Mouse (Mus musculus): ENCODE data around the gene Cdkal1.

Gene Cdkal1

GRCm38 (mm10) chr13:29808383-29808782 is 47.1 kb downstream of the Cdkal1 start:
- DNase-seq: no peak

- no peak for DNase-seq
Observed at GRCm38 (mm10) chr13:29807930-29808329, 47.5 kb downstream of the Cdkal1 start.

- no peak for DNase-seq
Observed at GRCm38 (mm10) chr13:29806871-29807270, 48.6 kb downstream of the Cdkal1 start.

- DNase-seq: no peak
Observed at GRCm38 (mm10) chr13:29805296-29805695, 50.2 kb downstream of the Cdkal1 start.

GRCm38 (mm10) chr13:29804034-29804433 is 51.4 kb downstream of the Cdkal1 start:
- peak; percentile 41 to 67 for DNase-seq

GRCm38 (mm10) chr13:29802699-29803098 is 52.8 kb downstream of the Cdkal1 start:
- DNase-seq: no peak

GRCm38 (mm10) chr13:29800078-29800477 is 55.4 kb downstream of the Cdkal1 start:
- DNase-seq: no peak

GRCm38 (mm10) chr13:29792112-29792511 is 63.4 kb downstream of the Cdkal1 start:
- DNase-seq: no peak

GRCm38 (mm10) chr13:29791439-29791838 is 64.0 kb downstream of the Cdkal1 start:
- DNase-seq: no peak

- no peak for DNase-seq
Observed at GRCm38 (mm10) chr13:29786984-29787383, 68.5 kb downstream of the Cdkal1 start.

GRCm38 (mm10) chr13:29784894-29785293 is 70.6 kb downstream of the Cdkal1 start:
- no peak for DNase-seq

GRCm38 (mm10) chr13:29781332-29781731 is 74.1 kb downstream of the Cdkal1 start:
- no peak for DNase-seq

- DNase-seq: peak; percentile 81 to 87
Observed at GRCm38 (mm10) chr13:29780713-29781112, 74.8 kb downstream of the Cdkal1 start.

GRCm38 (mm10) chr13:29779519-29779918 is 76.0 kb downstream of the Cdkal1 start:
- DNase-seq: no peak

- DNase-seq: no peak
Observed at GRCm38 (mm10) chr13:29779116-29779515, 76.4 kb downstream of the Cdkal1 start.

- DNase-seq: no peak
Observed at GRCm38 (mm10) chr13:29778124-29778523, 77.3 kb downstream of the Cdkal1 start.

GRCm38 (mm10) chr13:29777225-29777624 is 78.2 kb downstream of the Cdkal1 start:
- peak; percentile 16 to 19 for DNase-seq

- DNase-seq: no peak
Observed at GRCm38 (mm10) chr13:29775603-29776230, 79.8 kb downstream of the Cdkal1 start.

- DNase-seq: peak; percentile 27 to 50
Observed at GRCm38 (mm10) chr13:29773563-29773962, 81.9 kb downstream of the Cdkal1 start.

GRCm38 (mm10) chr13:29772970-29773369 is 82.5 kb downstream of the Cdkal1 start:
- DNase-seq: no peak

- peak; percentile 62 to 80 for DNase-seq
Observed at GRCm38 (mm10) chr13:29769647-29770436, 85.6 kb downstream of the Cdkal1 start.

- no peak for DNase-seq
Observed at GRCm38 (mm10) chr13:29768104-29768503, 87.4 kb downstream of the Cdkal1 start.

GRCm38 (mm10) chr13:29767587-29767986 is 87.9 kb downstream of the Cdkal1 start:
- DNase-seq: no peak

- DNase-seq: no peak
Observed at GRCm38 (mm10) chr13:29766377-29766776, 89.1 kb downstream of the Cdkal1 start.

Data from kidney, adult 8-10 months (tissue).